In genomic region chr7:121040595-121040994, GRCm38 (mm10) we compare ENCODE assay signal across 33 mouse cellular contexts. TPM values are rescaled to one million over a fixed set of nuclear protein-coding genes. Genes with fewer than 3 reads are reported as not detected.
DNase-seq lines count a peak whose midpoint lies in the region; ATAC-seq and TF ChIP-seq lines count a peak whose summit lies in the region.
"Had no signal": no experiment of that assay in that cellular context is flagged by ENCODE, and none has a peak within 500 bp of the region (broad histone marks: within the 10 kb centered on the region; RNA-seq: fewer than 3 reads in every experiment).

No protein-coding gene starts in this region.

- DNase-seq in limb, embryonic 10.5 days (ENCODE audit: low spot score), result no peak
- no peak for DNase-seq in adrenal gland, postnatal 36 days
- DNase-seq: adrenal gland, adult 8-10 months; adrenal gland, postnatal 25 days; cerebellum, adult 18-20 months; cerebellum, adult 9-11 months; cerebellum, postnatal 25 days; embryo, embryonic 11 days; forebrain, postnatal 0 days; gastrocnemius, adult 2 months; gastrocnemius, postnatal 14 days; heart, postnatal 10 days; heart, postnatal 36 days had no signal

- H3K4me1 ChIP-seq in limb, embryonic 13.5 days, result peaks cover 66% of the 10 kb centered on the region
- H3K4me1 ChIP-seq in limb, embryonic 10.5 days, result peaks cover 30% of the 10 kb centered on the region
- peaks cover 28% of the 10 kb centered on the region for H3K4me1 ChIP-seq in midbrain, embryonic 16.5 days (ENCODE audit: control insufficient read depth, insufficient read depth, low read length)

- H3K79me2 ChIP-seq in myocyte (ENCODE audit: control insufficient read depth, insufficient read depth), result peaks cover 99% of the 10 kb centered on the region

- H3K4me2 ChIP-seq in limb, embryonic 13.5 days (replicated peaks), result 0 out of 2 replicates have a peak overlapping the region, but pooled peaks have one; percentile 31
- peak overlapping the region; percentile 4 for H3K4me2 ChIP-seq in myocyte (ENCODE audit: low read depth)
- no peak overlapping the region for H3K4me2 ChIP-seq in midbrain, embryonic 16.5 days (ENCODE audit: low read length)
- H3K4me2 ChIP-seq: embryonic facial prominence, embryonic 15.5 days; heart, embryonic 12.5 days; heart, embryonic 15.5 days; hindbrain, embryonic 13.5 days; intestine, embryonic 15.5 days had no signal

- no peaks in the 10 kb centered on the region for H3K27me3 ChIP-seq in limb, embryonic 13.5 days
- no peaks in the 10 kb centered on the region for H3K27me3 ChIP-seq in limb, embryonic 10.5 days (ENCODE audit: low read depth, poor library complexity, severe bottlenecking)
- no peaks in the 10 kb centered on the region for H3K27me3 ChIP-seq in myocyte (ENCODE audit: control insufficient read depth, insufficient read depth, insufficient read length)
- H3K27me3 ChIP-seq in midbrain, embryonic 16.5 days (ENCODE audit: control insufficient read depth, insufficient read depth, low read depth, low read length), result no peaks in the 10 kb centered on the region
- H3K27me3 ChIP-seq: embryonic facial prominence, embryonic 15.5 days; heart, embryonic 12.5 days; heart, embryonic 15.5 days; hindbrain, embryonic 13.5 days; intestine, embryonic 15.5 days had no signal

- H3K4me3 ChIP-seq in limb, embryonic 13.5 days, result no peak overlapping the region
- no peak overlapping the region for H3K4me3 ChIP-seq in limb, embryonic 10.5 days
- H3K4me3 ChIP-seq in myocyte, result no peak overlapping the region
- no peak overlapping the region for H3K4me3 ChIP-seq in midbrain, embryonic 16.5 days (ENCODE audit: low read depth, low read length)
- H3K4me3 ChIP-seq: embryonic facial prominence, embryonic 15.5 days; gastrocnemius, adult 2 months; heart, embryonic 12.5 days; heart, embryonic 15.5 days; hindbrain, embryonic 10.5 days; hindbrain, embryonic 13.5 days; intestine, embryonic 15.5 days had no signal

- peak; percentile 35; the same call in 1 of the 2 replicates for ATAC-seq in limb, embryonic 13.5 days (ENCODE audit: low FRiP score, low read depth)
- peak; percentile 14; the same call in 1 of the 2 replicates for ATAC-seq in granulocyte monocyte progenitor cell, adult 5-6 weeks (replicated peaks; ENCODE audit: poor library complexity, severe bottlenecking)
- no peak for ATAC-seq in midbrain, embryonic 16.5 days
- ATAC-seq: activated CD4-positive, CD25-positive, alpha-beta regulatory T cell, adult 4 months; CD4-positive, CD25-positive, alpha-beta regulatory T cell, adult 4 months; forebrain, embryonic 14.5 days; forebrain, postnatal 0 days; hindbrain, embryonic 16.5 days; intestine, embryonic 15.5 days had no signal

- no peak overlapping the region for H3ac ChIP-seq in myocyte (ENCODE audit: control insufficient read depth, insufficient read length)

- no peak overlapping the region for H3K9ac ChIP-seq in limb, embryonic 13.5 days
- H3K9ac ChIP-seq in midbrain, embryonic 16.5 days (ENCODE audit: low read depth, low read length), result no peak overlapping the region
- H3K9ac ChIP-seq: embryonic facial prominence, embryonic 15.5 days; forebrain, postnatal 0 days; heart, embryonic 12.5 days; heart, embryonic 15.5 days; hindbrain, embryonic 13.5 days; intestine, embryonic 15.5 days had no signal

- TF ChIP-seq POLR2A in myocyte (IDR thresholded peaks at IDR 0.05; ENCODE audit: insufficient read length, low read depth), result no peak

- H3K9me3 ChIP-seq in limb, embryonic 13.5 days, result no peaks in the 10 kb centered on the region
- H3K9me3 ChIP-seq in limb, embryonic 10.5 days (replicated peaks), result no peaks in the 10 kb centered on the region
- no peaks in the 10 kb centered on the region for H3K9me3 ChIP-seq in midbrain, embryonic 16.5 days (replicated peaks; ENCODE audit: control insufficient read depth, low read length, poor library complexity, severe bottlenecking)
- H3K9me3 ChIP-seq: embryonic facial prominence, embryonic 15.5 days; heart, embryonic 12.5 days; heart, embryonic 15.5 days; hindbrain, embryonic 13.5 days; intestine, embryonic 15.5 days had no signal

- H3K27ac ChIP-seq in limb, embryonic 13.5 days, result no peak overlapping the region; the same call in 1 of the 2 replicates
- no peak overlapping the region for H3K27ac ChIP-seq in limb, embryonic 10.5 days
- H3K27ac ChIP-seq in midbrain, embryonic 16.5 days (ENCODE audit: low read length), result no peak overlapping the region
- H3K27ac ChIP-seq: embryonic facial prominence, embryonic 15.5 days; gastrocnemius, adult 2 months; heart, embryonic 15.5 days; hindbrain, embryonic 10.5 days; hindbrain, embryonic 13.5 days; intestine, embryonic 15.5 days had no signal

- 0 out of 2 replicates have a peak, but pooled peaks cover 6% of the 10 kb centered on the region for H3K36me3 ChIP-seq in limb, embryonic 13.5 days
- H3K36me3 ChIP-seq in limb, embryonic 10.5 days, result peaks cover 22% of the 10 kb centered on the region
- H3K36me3 ChIP-seq in myocyte (ENCODE audit: control insufficient read depth, insufficient read depth), result no peaks in the 10 kb centered on the region
- H3K36me3 ChIP-seq in midbrain, embryonic 16.5 days (ENCODE audit: control insufficient read depth, insufficient read depth, low read length), result no peaks in the 10 kb centered on the region
- H3K36me3 ChIP-seq: embryonic facial prominence, embryonic 15.5 days; heart, embryonic 12.5 days; heart, embryonic 15.5 days; hindbrain, embryonic 13.5 days; intestine, embryonic 15.5 days had no signal

- WGBS in limb, embryonic 13.5 days, result 63% methylated on average over 4 of the region's 4 CpGs
- WGBS in limb, embryonic 10.5 days, result 94% methylated on average over 4 of the region's 4 CpGs
- WGBS in midbrain, embryonic 16.5 days, result 95% methylated on average over 4 of the region's 4 CpGs

TF ChIP-seq in myocyte, 11 proteins besides CTCF, POLR2A, EP300 and RAD21:
- no peak for TF ChIP-seq POLR2AphosphoS2 (IDR thresholded peaks at IDR 0.05; ENCODE audit: insufficient read length, low read depth)
- TF ChIP-seq USF1 (IDR thresholded peaks at IDR 0.05; ENCODE audit: low read depth), result no peak
- TF ChIP-seq MYOG (IDR thresholded peaks at IDR 0.05; ENCODE audit: control insufficient read depth in 1 of 3, insufficient read depth in 1 of 3, insufficient read length in 2 of 3, low read depth in 2 of 3), result no peak
- TF ChIP-seq REST (IDR thresholded peaks at IDR 0.05; ENCODE audit: insufficient read depth, insufficient read length), result no peak
- TF ChIP-seq MAX (IDR thresholded peaks at IDR 0.05; ENCODE audit: low read depth), result no peak
- no peak for TF ChIP-seq TCF3 (IDR thresholded peaks at IDR 0.05; ENCODE audit: insufficient read length, low read depth)
- TF ChIP-seq TCF12 (IDR thresholded peaks at IDR 0.05; ENCODE audit: insufficient read depth, poor library complexity, severe bottlenecking), result no peak
- TF ChIP-seq E2F4 (IDR thresholded peaks at IDR 0.05; ENCODE audit: insufficient read depth), result no peak

RNA-seq across cellular contexts. Expression of gene Mettl9, which starts 6.3 kb away (rescaled TPM):
- polyA plus RNA-seq in limb, embryonic 13.5 days (2015; fragmentation: Nextera tagmentation; extraction: Ambion mirVana), result 243 and 247 TPM in 2 replicates
- polyA plus RNA-seq in limb, embryonic 10.5 days (2016; fragmentation: Nextera tagmentation; extraction: Ambion mirVana), result 205 and 223 TPM in 2 replicates
- total RNA-seq in granulocyte monocyte progenitor cell, adult 5-6 weeks (2014; fragmentation: Nextera tagmentation), result 43.8 and 61.5 TPM in 2 replicates
- 62.1 and 72.0 TPM in 2 replicates for total RNA-seq in granulocyte monocyte progenitor cell, adult 5-6 weeks (2017)
- 23.5 TPM for polyA plus RNA-seq in myocyte (2012; fragmentation: generic; extraction: Trizol)
- 169 and 184 TPM in 2 replicates for polyA plus RNA-seq in midbrain, embryonic 16.5 days (2015; fragmentation: Nextera tagmentation; extraction: Ambion mirVana)
- total RNA-seq in adrenal gland, postnatal 36 days (2021), result 100 to 1,000 TPM; 107 to 136 TPM

RNA-seq across cellular contexts. Expression of gene Igsf6, which starts 33.8 kb away (rescaled TPM):
- polyA plus RNA-seq in limb, embryonic 13.5 days (2015; fragmentation: Nextera tagmentation; extraction: Ambion mirVana), result 1.3 and 1.7 TPM in 2 replicates
- 0.65 and 1.1 TPM in 2 replicates for polyA plus RNA-seq in limb, embryonic 10.5 days (2016; fragmentation: Nextera tagmentation; extraction: Ambion mirVana)
- total RNA-seq in granulocyte monocyte progenitor cell, adult 5-6 weeks (2014; fragmentation: Nextera tagmentation), result 246 and 248 TPM in 2 replicates
- 341 and 374 TPM in 2 replicates for total RNA-seq in granulocyte monocyte progenitor cell, adult 5-6 weeks (2017)
- polyA plus RNA-seq in myocyte (2012; fragmentation: generic; extraction: Trizol), result 0.04 TPM
- 0.62 and 0.67 TPM in 2 replicates for polyA plus RNA-seq in midbrain, embryonic 16.5 days (2015; fragmentation: Nextera tagmentation; extraction: Ambion mirVana)
- 1 to 10 TPM; 1.6 to 2.7 TPM for total RNA-seq in adrenal gland, postnatal 36 days (2021)
- total RNA-seq: ES-E14 had no signal

RNA-seq across cellular contexts. Expression of gene Otoa, which starts 40.9 kb away (rescaled TPM):
- polyA plus RNA-seq in limb, embryonic 13.5 days (2015; fragmentation: Nextera tagmentation; extraction: Ambion mirVana), result 0.13 and 0.18 TPM in 2 replicates
- not detected in 2 replicates for polyA plus RNA-seq in limb, embryonic 10.5 days (2016; fragmentation: Nextera tagmentation; extraction: Ambion mirVana)
- total RNA-seq in granulocyte monocyte progenitor cell, adult 5-6 weeks (2014; fragmentation: Nextera tagmentation), result not detected in 2 replicates
- 0.17 and 0.21 TPM in 2 replicates for total RNA-seq in granulocyte monocyte progenitor cell, adult 5-6 weeks (2017)
- polyA plus RNA-seq in myocyte (2012; fragmentation: generic; extraction: Trizol), result 0.35 TPM
- polyA plus RNA-seq in midbrain, embryonic 16.5 days (2015; fragmentation: Nextera tagmentation; extraction: Ambion mirVana), result 0.09 and 0.19 TPM in 2 replicates
- total RNA-seq in adrenal gland, postnatal 36 days (2021), result under 1 TPM; 0.43 to 0.82 TPM
- total RNA-seq: heart, postnatal 36 days had no signal
- polyA plus RNA-seq: activated CD4-positive, CD25-positive, alpha-beta regulatory T cell, adult 4 months; CD4-positive, CD25-positive, alpha-beta regulatory T cell, adult 4 months; embryonic facial prominence, embryonic 11.5 days; forebrain, embryonic 11.5 days; heart, embryonic 12.5 days had no signal

RNA-seq across cellular contexts. Expression of gene Mfsd13b, which starts 58.3 kb away (rescaled TPM):
- 0.25 TPM in 1 of 2 replicates, not detected in the other for polyA plus RNA-seq in limb, embryonic 13.5 days (2015; fragmentation: Nextera tagmentation; extraction: Ambion mirVana)
- 0.13 and 0.20 TPM in 2 replicates for polyA plus RNA-seq in limb, embryonic 10.5 days (2016; fragmentation: Nextera tagmentation; extraction: Ambion mirVana)
- total RNA-seq in granulocyte monocyte progenitor cell, adult 5-6 weeks (2014; fragmentation: Nextera tagmentation), result not detected in 2 replicates
- total RNA-seq in granulocyte monocyte progenitor cell, adult 5-6 weeks (2017), result not detected in 2 replicates
- polyA plus RNA-seq in myocyte (2012; fragmentation: generic; extraction: Trizol), result 0.04 TPM
- polyA plus RNA-seq in midbrain, embryonic 16.5 days (2015; fragmentation: Nextera tagmentation; extraction: Ambion mirVana), result 0.11 and 0.63 TPM in 2 replicates
- total RNA-seq in adrenal gland, postnatal 36 days (2021), result not detected
- total RNA-seq: ES-E14; gastrocnemius, adult 2 months; gastrocnemius, postnatal 14 days; gastrocnemius, postnatal 4 days; heart, adult 18-20 months; heart, postnatal 10 days; heart, postnatal 36 days had no signal
- polyA plus RNA-seq: activated CD4-positive, CD25-positive, alpha-beta regulatory T cell, adult 4 months; C2C12; CD4-positive, CD25-positive, alpha-beta regulatory T cell, adult 4 months; embryonic facial prominence, embryonic 11.5 days; hindbrain, embryonic 16.5 days had no signal

RNA-seq across cellular contexts. Expression of gene Cdr2, which starts 58.5 kb away (rescaled TPM):
- 13.3 and 13.9 TPM in 2 replicates for polyA plus RNA-seq in limb, embryonic 13.5 days (2015; fragmentation: Nextera tagmentation; extraction: Ambion mirVana)
- 11.5 and 12.8 TPM in 2 replicates for polyA plus RNA-seq in limb, embryonic 10.5 days (2016; fragmentation: Nextera tagmentation; extraction: Ambion mirVana)
- 1.6 and 2.9 TPM in 2 replicates for total RNA-seq in granulocyte monocyte progenitor cell, adult 5-6 weeks (2014; fragmentation: Nextera tagmentation)
- 1.7 and 2.8 TPM in 2 replicates for total RNA-seq in granulocyte monocyte progenitor cell, adult 5-6 weeks (2017)
- 9.6 TPM for polyA plus RNA-seq in myocyte (2012; fragmentation: generic; extraction: Trizol)
- 12.6 and 14.6 TPM in 2 replicates for polyA plus RNA-seq in midbrain, embryonic 16.5 days (2015; fragmentation: Nextera tagmentation; extraction: Ambion mirVana)
- 10 to 100 TPM in 1 of 2 experiments, 1 to 10 TPM in 1; 4.9 to 15.0 TPM for total RNA-seq in adrenal gland, postnatal 36 days (2021)
